Mouse (Mus musculus) hindbrain, embryonic 16.5 days (tissue): ENCODE data around the gene Mterf2. TPM values are rescaled to one million over a fixed set of nuclear protein-coding genes. Genes with fewer than 3 reads are reported as not detected.

ENCODE experiments used
- ATAC-seq: fragments of 200-750 bp; cut with Nextera tagmentation; 2 replicates; pipeline ENCODE4 v1.8.0; 2017; ENCODE audit warnings: moderate TSS enrichment, moderate library complexity
- H3K27ac ChIP-seq: fragments of 300-500 bp; sonication (generic); 2 replicates; pipeline ENCODE4 v1.5.1; 2014; ENCODE audit warnings: low read depth, mild to moderate bottlenecking, control low read depth, low read length, moderate library complexity
- H3K27me3 ChIP-seq: fragments of 300-500 bp; sonication (generic); replicated peaks from 2 replicates; pipeline ENCODE4 v1.6.1; 2014; ENCODE audit warnings: low read length; ENCODE audit not compliant: control insufficient read depth, insufficient read depth
- H3K36me3 ChIP-seq: fragments of 300-500 bp; sonication (generic); 2 replicates; pipeline ENCODE4 v1.6.1; 2014; ENCODE audit warnings: mild to moderate bottlenecking, low read length, moderate library complexity, mixed read lengths; ENCODE audit not compliant: control insufficient read depth, insufficient read depth
- H3K4me1 ChIP-seq: fragments of 300-500 bp; sonication (generic); 2 replicates; pipeline ENCODE4 v1.6.1; 2014; ENCODE audit warnings: low read depth, low read length; ENCODE audit not compliant: control insufficient read depth, insufficient read depth
- H3K4me2 ChIP-seq: fragments of 300-500 bp; sonication (generic); 2 replicates; pipeline ENCODE4 v1.6.1; 2014; ENCODE audit warnings: mild to moderate bottlenecking, low read length, control low read depth, moderate library complexity
- H3K4me3 ChIP-seq: fragments of 300-500 bp; sonication (generic); 2 replicates; pipeline ENCODE4 v1.5.1; 2014; ENCODE audit warnings: mild to moderate bottlenecking, low read length, control low read depth, moderate library complexity
- H3K9ac ChIP-seq: fragments of 300-500 bp; sonication (generic); 2 replicates; pipeline ENCODE4 v1.6.1; 2014; ENCODE audit warnings: low read depth, mild to moderate bottlenecking, control low read depth, low read length, moderate library complexity
- H3K9me3 ChIP-seq: fragments of 300-500 bp; sonication (generic); 2 replicates; pipeline ENCODE4 v1.6.1; 2014; ENCODE audit warnings: mild to moderate bottlenecking, low read length, moderate library complexity; ENCODE audit not compliant: control insufficient read depth
- WGBS: fragments of 180-500 bp; shearing (Covaris S2); extraction: QIAGEN DNeasy Blood & Tissue Kit; methylation state at CpG from one replicate; pipeline ENCODE4 v1.1.7; 2014; 5-methylcytosine and 5-hydroxymethylcytosine counted together
- polyA plus RNA-seq: library from polyadenylated mRNA; unstranded; fragments of >200 nt; fragmentation: Nextera tagmentation; extraction: Ambion mirVana; gene quantifications from 2 replicates; pipeline ENCODE4 v1.2.1, GENCODE M21; 2015

Gene Mterf2
- polyA plus RNA-seq, 1 experiment from 2014 or later: 27.6 TPM

DNA sequence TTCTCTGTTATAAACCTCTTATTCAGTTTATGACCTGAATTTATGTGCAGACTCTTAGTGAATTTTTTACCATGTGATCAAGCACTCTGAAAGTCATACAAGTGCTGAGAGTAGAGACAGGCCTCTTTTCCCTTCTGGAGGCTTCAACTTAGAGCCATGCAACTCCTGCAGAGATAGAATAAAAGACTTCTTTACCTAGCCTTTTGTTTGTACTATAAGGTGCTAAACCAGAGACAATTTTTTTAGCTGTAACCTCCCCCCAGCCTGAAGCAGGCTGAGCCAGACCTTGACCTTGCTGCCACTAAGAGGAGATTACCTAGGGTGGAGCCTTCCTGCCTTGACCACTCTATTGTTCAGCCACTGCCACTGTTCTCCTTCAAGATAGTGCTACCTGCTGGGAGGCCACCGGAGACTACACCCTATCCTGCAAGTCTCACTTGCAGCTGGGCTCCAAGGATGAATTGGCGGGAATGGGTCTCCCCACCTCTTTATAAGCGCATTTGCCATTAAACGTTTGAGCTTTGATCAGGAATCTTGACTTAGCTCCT, 56.1 kb downstream of the Mterf2 start:
- no peak for ATAC-seq
- 59% methylated on average over 4 of the region's 4 CpGs for WGBS

More for the DNA sequence above, 56.1 kb downstream of the Mterf2 start:
- Histone ChIP-seq H3K4me2 (no peak overlapping the region), H3K9me3 (no peaks in the 10 kb centered on the region), H3K4me1 (no peaks in the 10 kb centered on the region), H3K9ac (no peak overlapping the region), H3K27ac (no peak overlapping the region), H3K36me3 (no peaks in the 10 kb centered on the region), H3K27me3 (no peaks in the 10 kb centered on the region), H3K4me3 (no peak overlapping the region)

Other genes starting within 250 kb of the Mterf2 start
- gene Ric8b, start 210.4 kb downstream of the Mterf2 start, polyA plus RNA-seq: 43.0 and 48.3 TPM in 2 replicates
- 2.3 and 2.9 TPM in 2 replicates for gene Fhl4, start 25.5 kb downstream of the Mterf2 start, polyA plus RNA-seq
- gene Tmem263, start 25.4 kb downstream of the Mterf2 start, polyA plus RNA-seq: 52.4 and 54.7 TPM in 2 replicates
- 31.2 and 37.9 TPM in 2 replicates for gene Cry1, start 57.0 kb upstream of the Mterf2 start, polyA plus RNA-seq